Mouse (Mus musculus) intestine, postnatal 0 days (tissue): ENCODE measurements around the gene Fcer1g. TPM values are rescaled to one million over a fixed set of nuclear protein-coding genes. Genes with fewer than 3 reads are reported as not detected.

ENCODE experiments used
- ATAC-seq: fragments of 200-750 bp; cut with Nextera tagmentation; 2 replicates; pipeline ENCODE4 v1.8.0; 2017; ENCODE audit warnings: mild to moderate bottlenecking, moderate TSS enrichment, moderate library complexity
- H3K27ac ChIP-seq: fragments of 300-500 bp; sonication (generic); 2 replicates; pipeline ENCODE4 v1.5.1; 2014; ENCODE audit warnings: mild to moderate bottlenecking, low read depth, low read length, moderate library complexity
- H3K27me3 ChIP-seq: fragments of 300-500 bp; sonication (generic); replicated peaks from 2 replicates; pipeline ENCODE4 v1.6.1; 2014; ENCODE audit warnings: low read length, mixed read lengths; ENCODE audit not compliant: control insufficient read depth, insufficient read depth
- H3K36me3 ChIP-seq: fragments of 300-500 bp; sonication (generic); 2 replicates; pipeline ENCODE4 v1.6.1; 2014; ENCODE audit warnings: mild to moderate bottlenecking, moderate library complexity; ENCODE audit not compliant: control insufficient read depth, insufficient read depth
- H3K4me1 ChIP-seq: fragments of 300-500 bp; sonication (generic); replicated peaks from 2 replicates; pipeline ENCODE4 v1.6.1; 2014; ENCODE audit warnings: antibody characterized with exemption, low read length, mixed read lengths; ENCODE audit not compliant: control insufficient read depth, insufficient read depth
- H3K4me2 ChIP-seq: fragments of 300-500 bp; sonication (generic); replicated peaks from 2 replicates; pipeline ENCODE4 v1.6.1; 2014; ENCODE audit warnings: low read depth, mild to moderate bottlenecking, moderate library complexity
- H3K4me3 ChIP-seq: fragments of 300-500 bp; sonication (generic); 2 replicates; pipeline ENCODE4 v1.5.1; 2014; ENCODE audit warnings: low read depth, low read length
- H3K9ac ChIP-seq: fragments of 300-500 bp; sonication (generic); 2 replicates; pipeline ENCODE4 v1.6.1; 2014; ENCODE audit warnings: mild to moderate bottlenecking, low read depth, low read length
- H3K9me3 ChIP-seq: fragments of 300-500 bp; sonication (generic); 2 replicates; pipeline ENCODE4 v1.6.1; 2016; ENCODE audit warnings: mixed run types; ENCODE audit not compliant: control insufficient read depth
- CTCF ChIP-seq: sonication (generic); IDR thresholded peaks from 2 replicates; pipeline ENCODE4 v1.5.1; 2016; ENCODE audit warnings: low read depth, mild to moderate bottlenecking, control low read depth, antibody characterized with exemption, moderate library complexity
- WGBS: fragments of 180-500 bp; shearing (Covaris S2); extraction: QIAGEN DNeasy Blood & Tissue Kit; methylation state at CpG from one replicate; pipeline ENCODE4 v1.1.7; 2014; 5-methylcytosine and 5-hydroxymethylcytosine counted together
- polyA plus RNA-seq: library from polyadenylated mRNA; unstranded; fragments of >200 nt; fragmentation: Nextera tagmentation; extraction: Ambion mirVana; gene quantifications from 2 replicates; pipeline ENCODE4 v1.2.1, GENCODE M21; 2015

Gene Fcer1g
- polyA plus RNA-seq, 1 experiment from 2014 or later, result 47.7 TPM

GRCm38 (mm10) chr1:171203471-171204248, 30.5 kb downstream of the Fcer1g start:
- peak; percentile 17; the same call in 1 of the 2 replicates for ATAC-seq
- WGBS, result 45% methylated on average over 9 of the region's 11 CpGs
- H3K9me3 ChIP-seq, result no peaks in the 10 kb centered on the region
- H3K4me2 ChIP-seq, result peak overlapping the region; percentile 37; the same call in 1 of the 2 replicates
- no peak overlapping the region for H3K27ac ChIP-seq
- H3K4me3 ChIP-seq, result no peak overlapping the region
- no peak overlapping the region for H3K9ac ChIP-seq
- no peaks in the 10 kb centered on the region for H3K27me3 ChIP-seq
- H3K4me1 ChIP-seq, result 0 out of 2 replicates have a peak, but pooled peaks cover 3% of the 10 kb centered on the region
- H3K36me3 ChIP-seq, result no peaks in the 10 kb centered on the region
- no peak for TF ChIP-seq CTCF

- H3K36me3 ChIP-seq, result no peaks in the 10 kb centered on the region
- no peak overlapping the region for H3K9ac ChIP-seq
- peaks cover 10% of the 10 kb centered on the region; the same call in 1 of the 2 replicates for H3K27me3 ChIP-seq
- H3K9me3 ChIP-seq, result no peaks in the 10 kb centered on the region
- no peak overlapping the region for H3K4me2 ChIP-seq
- WGBS, result 80% methylated on average over 1 of the region's 1 CpGs
- H3K4me3 ChIP-seq, result no peak overlapping the region
- no peak overlapping the region for H3K27ac ChIP-seq
- ATAC-seq, result no peak
- no peak for TF ChIP-seq CTCF
- peaks cover 3% of the 10 kb centered on the region; the same call in 1 of the 2 replicates for H3K4me1 ChIP-seq
Measured at GRCm38 (mm10) chr1:171200769-171201168, 33.4 kb downstream of the Fcer1g start.

GRCm38 (mm10) chr1:171199532-171199931, 34.6 kb downstream of the Fcer1g start:
- peaks cover 22% of the 10 kb centered on the region for H3K27me3 ChIP-seq
- H3K9ac ChIP-seq, result no peak overlapping the region
- H3K27ac ChIP-seq, result no peak overlapping the region; the same call in 1 of the 2 replicates
- no peaks in the 10 kb centered on the region for H3K36me3 ChIP-seq
- H3K9me3 ChIP-seq, result no peaks in the 10 kb centered on the region
- H3K4me2 ChIP-seq, result no peak overlapping the region
- ATAC-seq, result peak; percentile 58; the same call in 1 of the 2 replicates
- peaks cover 3% of the 10 kb centered on the region; the same call in 1 of the 2 replicates for H3K4me1 ChIP-seq
- 38% methylated on average over 1 of the region's 1 CpGs for WGBS
- TF ChIP-seq CTCF, result no peak
- no peak overlapping the region for H3K4me3 ChIP-seq

GRCm38 (mm10) chr1:171195887-171196397, 38.2 kb downstream of the Fcer1g start, which contains the start of gene Pcp4l1:
Gene Pcp4l1 (minus strand): TSS chr1:171196268.
- Histone ChIP-seq H3K27ac (no peak within 1 kb of the TSS), H3K9ac (peak within 1 kb of the TSS; percentile 50; the same call in 1 of the 2 replicates), H3K4me3 (peak within 1 kb of the TSS; percentile 53), H3K27me3 (peaks cover 27% of the 10 kb centered on the region), H3K36me3 (no peaks in the 10 kb centered on the region), H3K9me3 (no peaks in the 10 kb centered on the region), H3K4me1 (no peaks in the 10 kb centered on the region; the same call in 1 of the 2 replicates), H3K4me2 (peak within 1 kb of the TSS; percentile 77)
- WGBS, result 1% methylated on average over 31 of the region's 33 CpGs
- TF ChIP-seq CTCF, result no peak
- peak; percentile 14; the same call in 1 of the 2 replicates for ATAC-seq

- 0 out of 2 replicates have a peak, but pooled peaks have one; percentile 16 for TF ChIP-seq CTCF
- no peak overlapping the region for H3K27ac ChIP-seq
- H3K9ac ChIP-seq, result peak overlapping the region; percentile 50; the same call in 1 of the 2 replicates
- H3K4me2 ChIP-seq, result peak overlapping the region; percentile 77
- H3K9me3 ChIP-seq, result no peaks in the 10 kb centered on the region
- no peaks in the 10 kb centered on the region; the same call in 1 of the 2 replicates for H3K4me1 ChIP-seq
- H3K27me3 ChIP-seq, result peaks cover 27% of the 10 kb centered on the region
- ATAC-seq, result no peak
- 17% methylated on average over 20 of the region's 20 CpGs for WGBS
- peak overlapping the region; percentile 53 for H3K4me3 ChIP-seq
- H3K36me3 ChIP-seq, result no peaks in the 10 kb centered on the region
Measured at GRCm38 (mm10) chr1:171195046-171195822, 38.9 kb downstream of the Fcer1g start.
